Mouse (Mus musculus) WW6 (cell line): ENCODE data around the gene G0s2.
"Not testable (repeated sequence)": the region's sequence is repeated elsewhere in the genome, so short reads cannot be mapped to it uniquely, and the experiment has no call there.

Experiments used
- DNase-seq: peaks from one replicate; pipeline ENCODE4 v3.0.0-alpha.2; 2013; ENCODE audit warnings: low read depth, low spot score

G0s2 gene

DNA sequence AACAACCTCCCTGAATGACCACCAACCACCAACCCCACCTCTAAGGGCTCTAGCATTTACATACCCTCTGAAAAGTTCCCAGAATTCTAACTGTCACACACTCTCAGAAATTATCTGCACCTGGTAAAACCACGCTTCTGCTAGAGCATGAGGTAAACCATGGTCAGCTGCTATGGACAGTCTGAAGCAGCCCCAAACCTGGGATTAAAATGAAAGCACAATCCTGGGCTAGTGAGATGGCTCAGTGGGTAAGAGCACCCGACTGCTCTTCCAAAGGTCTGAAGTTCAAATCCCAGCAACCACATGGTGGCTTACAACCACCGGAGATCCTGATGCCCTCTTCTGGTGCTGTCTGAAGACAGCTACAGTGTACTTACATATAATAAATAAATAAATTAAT lies 19.1 kb downstream of the G0s2 start:
- DNase-seq, result not testable (repeated sequence)

- no peak for DNase-seq
These were observed 20.4 kb downstream of the G0s2 start for GRCm38 (mm10) chr1:193252616-193253015.

- no peak for DNase-seq
These were observed 21.6 kb downstream of the G0s2 start for GRCm38 (mm10) chr1:193251386-193251785.

DNA sequence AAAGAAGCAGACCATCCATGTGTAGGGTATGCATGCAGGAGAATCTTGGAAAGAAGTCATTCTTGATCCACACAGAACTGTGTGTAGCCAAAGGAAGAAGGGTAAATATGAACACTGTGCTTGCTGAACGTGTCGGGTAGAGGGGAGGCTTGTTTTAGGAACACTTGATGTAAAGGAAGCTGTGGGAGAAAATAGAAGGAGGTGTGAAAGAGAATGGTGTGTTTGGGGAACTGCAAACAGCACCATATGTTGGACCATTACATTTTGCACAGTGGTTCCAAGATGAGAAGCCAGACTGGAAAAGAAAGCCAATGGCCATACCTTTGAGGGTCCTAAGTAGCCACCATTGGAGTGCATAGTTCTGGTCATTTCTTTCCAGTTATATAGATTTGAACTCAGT lies 23.0 kb downstream of the G0s2 start:
- no peak for DNase-seq

DNA sequence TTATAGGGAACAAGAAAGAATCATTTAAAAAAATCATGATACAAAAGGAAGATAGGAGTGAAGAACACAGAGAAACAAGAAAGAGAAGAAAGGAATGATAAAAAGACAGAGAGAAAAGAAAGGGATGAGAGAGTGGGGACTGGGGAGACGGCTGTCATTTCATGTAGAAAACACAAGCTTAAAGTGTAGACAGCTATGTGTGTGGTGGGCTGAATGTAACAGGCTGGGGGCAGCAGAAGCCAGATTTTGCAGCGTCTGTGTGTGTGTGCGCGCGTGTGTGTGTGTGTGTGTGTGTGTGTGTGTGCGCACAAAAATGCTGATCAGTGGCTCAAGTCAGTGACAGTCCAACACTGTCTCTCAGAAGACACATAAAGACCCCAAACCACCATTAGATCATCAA lies 28.8 kb downstream of the G0s2 start:
- DNase-seq, result no peak

DNA sequence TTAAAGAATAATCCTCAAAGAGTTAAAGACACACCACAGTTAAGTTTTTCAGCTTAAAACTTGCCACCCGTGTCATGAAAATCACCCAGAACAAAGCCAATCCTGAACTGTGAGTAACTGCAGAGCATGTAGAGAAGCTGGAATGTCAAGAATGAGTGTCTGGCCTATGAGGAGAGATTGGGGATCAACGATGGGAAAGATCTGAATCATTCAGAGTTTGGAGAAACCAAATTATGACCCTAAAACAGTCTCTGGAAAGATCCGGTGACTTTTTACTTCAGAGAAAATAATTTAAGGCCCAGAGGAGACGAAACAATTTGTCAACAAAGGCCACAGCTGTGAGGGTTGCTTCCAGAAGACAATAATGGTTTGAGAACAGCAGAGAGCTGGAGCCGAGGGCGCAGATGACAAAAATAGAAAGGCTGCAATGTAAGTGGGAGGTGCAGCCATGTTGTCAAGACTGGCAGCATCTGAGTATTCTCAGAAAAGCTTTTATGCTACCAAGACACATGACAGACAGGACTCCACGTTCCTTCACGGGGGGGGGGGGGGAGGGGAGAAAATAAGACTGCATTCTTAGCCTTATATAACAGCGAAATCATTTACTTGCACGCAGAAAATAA lies 29.3 kb downstream of the G0s2 start:
- no peak for DNase-seq

- no peak for DNase-seq
These were observed 30.2 kb downstream of the G0s2 start for GRCm38 (mm10) chr1:193242863-193243262.

- no peak for DNase-seq
These were observed 30.8 kb downstream of the G0s2 start for GRCm38 (mm10) chr1:193242238-193242637.

DNA sequence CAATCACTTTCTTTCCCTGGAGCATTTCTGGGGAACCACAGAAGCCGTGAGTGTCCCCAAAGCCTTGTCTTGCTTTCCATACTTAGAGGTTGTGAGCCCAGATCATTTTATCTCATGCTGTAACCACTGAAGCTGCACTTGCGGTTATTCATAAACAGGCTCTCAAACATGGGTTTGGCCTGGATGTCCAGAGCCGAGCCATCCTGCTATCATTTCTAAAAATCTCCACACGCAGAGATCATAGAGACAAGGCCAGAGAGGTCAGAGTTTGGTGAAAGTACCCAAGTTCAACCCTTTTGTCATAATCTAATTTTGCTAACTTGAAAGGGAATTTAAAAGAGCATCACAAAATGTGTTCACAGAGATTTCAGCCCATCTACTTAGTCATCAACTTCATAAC lies 31.6 kb downstream of the G0s2 start:
- DNase-seq, result no peak

- no peak for DNase-seq
These were observed 34.6 kb downstream of the G0s2 start for GRCm38 (mm10) chr1:193238426-193238825.

DNA sequence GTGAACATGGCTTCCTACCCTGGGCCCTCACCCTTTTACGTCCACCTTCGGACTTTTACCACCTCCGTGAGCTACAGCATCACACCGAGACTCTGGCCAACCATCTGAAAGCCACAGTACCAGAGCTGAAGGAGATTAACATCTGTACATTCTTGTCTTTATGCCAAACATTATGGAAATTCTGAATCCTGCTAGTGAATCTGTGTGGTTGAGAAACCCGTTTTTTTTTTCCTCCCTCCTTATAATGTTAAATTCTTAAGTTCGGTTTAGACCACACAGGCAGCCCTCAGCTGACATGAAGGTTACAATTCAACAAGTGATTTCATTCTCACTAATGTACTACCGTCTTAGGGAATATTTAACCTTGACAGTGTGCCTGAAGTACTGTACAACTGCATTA lies 38.1 kb downstream of the G0s2 start:
- DNase-seq, result no peak

DNA sequence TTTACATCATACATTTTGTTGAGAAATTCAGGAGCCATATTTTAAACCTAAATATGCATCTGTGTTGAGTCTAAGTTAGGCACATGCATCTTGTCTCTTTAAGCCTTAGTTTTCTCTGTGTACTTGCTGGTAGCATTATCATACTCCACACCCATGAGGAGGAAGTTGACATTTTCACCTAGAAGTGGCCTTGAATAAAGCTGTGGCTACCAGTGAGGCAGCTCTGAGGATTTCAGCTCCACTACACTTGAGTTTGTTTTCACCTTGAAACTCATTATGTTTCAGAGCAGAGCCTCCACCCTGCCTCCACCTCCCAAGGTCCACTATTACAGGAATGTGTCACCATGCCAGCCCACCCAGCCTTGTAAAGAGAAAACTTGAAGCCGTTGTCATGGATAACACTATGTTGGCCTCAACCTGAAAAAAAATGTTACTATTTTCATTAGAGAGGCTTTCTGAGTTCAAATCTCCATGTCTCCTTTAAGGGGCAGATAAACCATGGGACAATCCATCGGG lies 38.8 kb downstream of the G0s2 start:
- DNase-seq, result no peak

- DNase-seq, result no peak
These were observed 40.3 kb downstream of the G0s2 start for GRCm38 (mm10) chr1:193232732-193233131.

DNA sequence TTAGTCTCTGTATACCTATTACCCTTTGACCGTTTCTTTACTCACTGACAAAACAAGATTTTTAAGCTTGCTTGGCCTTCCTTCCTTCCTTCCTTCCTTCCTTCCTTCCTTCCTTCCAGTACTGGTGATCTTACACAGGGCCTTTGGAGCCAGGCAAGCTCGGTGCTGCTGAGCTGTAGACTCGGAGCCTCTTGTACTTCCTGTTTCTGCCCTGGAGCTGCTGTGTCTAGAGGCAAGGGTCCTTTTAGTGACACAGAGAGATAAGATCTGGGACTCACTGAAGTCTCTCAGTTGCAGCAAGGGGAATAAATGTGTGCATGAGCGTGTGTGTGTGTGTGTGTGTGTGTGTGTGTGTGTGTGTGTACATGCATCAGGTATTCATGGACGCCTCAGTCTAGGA lies 42.1 kb downstream of the G0s2 start:
- no peak for DNase-seq

DNA sequence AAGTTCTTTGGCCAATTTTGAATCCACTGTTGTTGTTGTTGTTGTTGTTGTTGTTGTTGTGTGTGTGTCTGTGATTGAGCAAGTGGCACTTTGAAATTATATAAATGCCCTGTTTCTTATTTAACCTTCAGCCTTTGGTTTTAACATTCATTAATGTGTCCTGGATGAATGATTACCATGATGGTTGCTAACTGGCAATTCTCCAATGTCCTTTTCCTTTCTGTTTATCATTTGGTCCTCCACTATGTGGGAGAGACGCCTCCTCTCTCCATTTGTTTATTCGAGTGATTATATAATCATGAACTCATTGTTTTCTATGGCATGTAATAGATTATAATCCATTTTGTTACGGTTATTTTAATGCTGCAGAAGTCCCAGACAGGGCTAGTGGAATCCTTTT lies 42.5 kb downstream of the G0s2 start:
- DNase-seq, result no peak

DNA sequence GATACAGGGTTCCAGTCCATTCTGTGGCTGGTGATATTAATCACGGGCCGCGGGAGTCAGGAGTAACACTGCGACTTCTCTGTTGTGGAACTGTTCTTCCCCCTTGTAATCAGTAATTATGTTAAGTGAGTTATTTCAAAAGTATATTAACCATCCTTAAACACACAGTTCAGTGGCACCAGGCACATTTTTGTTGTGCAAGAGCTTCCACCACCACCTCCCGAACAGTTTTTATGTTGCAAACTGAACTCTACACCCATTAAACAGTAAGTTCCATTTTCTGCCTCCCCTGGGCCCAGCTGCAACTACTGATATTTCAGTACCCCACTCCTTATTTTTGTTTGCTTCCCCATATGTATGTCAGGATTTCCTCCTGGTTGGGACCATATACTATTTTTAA lies 43.4 kb downstream of the G0s2 start:
- no peak for DNase-seq

GRCm38 (mm10) chr1:193227537-193227936 lies 45.5 kb downstream of the G0s2 start:
- DNase-seq, result no peak

- no peak for DNase-seq
These were observed 46.1 kb downstream of the G0s2 start for GRCm38 (mm10) chr1:193226724-193227522.

DNA sequence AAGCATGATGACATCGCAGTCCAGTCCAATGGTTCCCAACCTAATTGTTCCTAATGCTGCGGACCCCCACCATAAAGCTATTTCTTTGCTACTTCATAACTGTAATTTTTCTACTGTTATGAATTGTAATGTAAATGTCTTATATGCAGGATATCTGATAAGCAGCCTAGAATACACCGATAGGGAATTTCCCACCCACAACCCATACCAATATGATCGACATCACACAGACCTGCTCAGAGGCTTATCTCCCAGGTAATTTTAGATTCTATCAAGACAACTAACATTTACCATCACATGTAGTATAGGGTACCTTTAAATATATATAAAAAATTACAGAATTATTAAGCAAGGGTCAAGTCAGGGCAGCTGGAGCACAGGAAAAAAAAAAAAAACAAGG lies 46.9 kb downstream of the G0s2 start:
- DNase-seq, result no peak

DNA sequence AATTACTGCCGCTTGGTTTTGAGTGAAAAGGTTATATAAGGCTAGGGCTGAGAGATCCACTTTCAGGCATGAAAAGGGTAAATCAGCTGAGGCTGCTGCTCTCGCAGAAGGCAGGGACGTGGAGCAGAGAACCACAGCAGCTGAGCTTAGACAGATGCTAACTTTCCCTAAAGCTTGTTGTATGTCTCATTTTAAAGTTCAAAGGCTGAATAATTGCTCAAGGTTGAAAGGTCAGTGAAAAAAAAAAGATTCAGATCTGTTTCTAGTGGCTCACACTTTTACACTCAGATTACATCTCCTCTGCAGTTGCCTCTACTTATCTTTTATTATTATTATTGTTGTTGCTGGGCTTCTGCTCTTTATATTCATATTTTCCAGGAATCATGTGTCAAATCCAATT lies 47.5 kb downstream of the G0s2 start:
- no peak for DNase-seq
